Mouse (Mus musculus) intestine, postnatal 0 days (tissue): Measurements from ENCODE around the gene Pidd1. TPM values are rescaled to one million over a fixed set of nuclear protein-coding genes. Genes with fewer than 3 reads are reported as not detected.

Experiments
- ATAC-seq: fragments of 200-750 bp; cut with Nextera tagmentation; 2 replicates; pipeline ENCODE4 v1.8.0; 2017; ENCODE audit warnings: mild to moderate bottlenecking, moderate TSS enrichment, moderate library complexity
- H3K27ac ChIP-seq: fragments of 300-500 bp; sonication (generic); 2 replicates; pipeline ENCODE4 v1.5.1; 2014; ENCODE audit warnings: mild to moderate bottlenecking, low read depth, low read length, moderate library complexity
- H3K27me3 ChIP-seq: fragments of 300-500 bp; sonication (generic); replicated peaks from 2 replicates; pipeline ENCODE4 v1.6.1; 2014; ENCODE audit warnings: low read length, mixed read lengths; ENCODE audit not compliant: control insufficient read depth, insufficient read depth
- H3K36me3 ChIP-seq: fragments of 300-500 bp; sonication (generic); 2 replicates; pipeline ENCODE4 v1.6.1; 2014; ENCODE audit warnings: mild to moderate bottlenecking, moderate library complexity; ENCODE audit not compliant: control insufficient read depth, insufficient read depth
- H3K4me1 ChIP-seq: fragments of 300-500 bp; sonication (generic); replicated peaks from 2 replicates; pipeline ENCODE4 v1.6.1; 2014; ENCODE audit warnings: antibody characterized with exemption, low read length, mixed read lengths; ENCODE audit not compliant: control insufficient read depth, insufficient read depth
- H3K4me2 ChIP-seq: fragments of 300-500 bp; sonication (generic); replicated peaks from 2 replicates; pipeline ENCODE4 v1.6.1; 2014; ENCODE audit warnings: low read depth, mild to moderate bottlenecking, moderate library complexity
- H3K4me3 ChIP-seq: fragments of 300-500 bp; sonication (generic); 2 replicates; pipeline ENCODE4 v1.5.1; 2014; ENCODE audit warnings: low read depth, low read length
- H3K9ac ChIP-seq: fragments of 300-500 bp; sonication (generic); 2 replicates; pipeline ENCODE4 v1.6.1; 2014; ENCODE audit warnings: mild to moderate bottlenecking, low read depth, low read length
- H3K9me3 ChIP-seq: fragments of 300-500 bp; sonication (generic); 2 replicates; pipeline ENCODE4 v1.6.1; 2016; ENCODE audit warnings: mixed run types; ENCODE audit not compliant: control insufficient read depth
- CTCF ChIP-seq: sonication (generic); IDR thresholded peaks from 2 replicates; pipeline ENCODE4 v1.5.1; 2016; ENCODE audit warnings: low read depth, mild to moderate bottlenecking, control low read depth, antibody characterized with exemption, moderate library complexity
- WGBS: fragments of 180-500 bp; shearing (Covaris S2); extraction: QIAGEN DNeasy Blood & Tissue Kit; methylation state at CpG from one replicate; pipeline ENCODE4 v1.1.7; 2014; 5-methylcytosine and 5-hydroxymethylcytosine counted together
- polyA plus RNA-seq: library from polyadenylated mRNA; unstranded; fragments of >200 nt; fragmentation: Nextera tagmentation; extraction: Ambion mirVana; gene quantifications from 2 replicates; pipeline ENCODE4 v1.2.1, GENCODE M21; 2015

The Pidd1 gene
- 1.4 and 1.6 TPM in 2 replicates for polyA plus RNA-seq

DNA sequence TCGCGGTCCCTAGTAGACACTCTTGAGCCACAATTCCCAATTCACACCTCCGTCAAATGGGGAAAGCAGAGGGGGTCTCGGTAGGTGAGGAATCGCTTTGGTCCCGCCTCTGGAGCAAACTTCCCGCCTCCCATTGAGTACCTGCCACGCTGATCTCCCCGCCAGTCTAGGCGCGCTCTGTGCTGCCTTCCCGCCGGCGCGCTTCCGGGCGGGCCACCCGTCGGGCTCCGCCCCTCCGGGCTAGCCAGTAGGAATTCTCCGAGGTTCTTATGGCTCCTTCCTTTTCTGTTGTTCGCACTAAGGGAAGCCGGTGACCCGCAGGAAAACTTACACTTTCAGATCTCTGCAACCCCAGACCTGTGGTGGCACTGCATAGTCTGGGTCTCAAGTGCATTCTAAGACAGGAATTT, at the start of gene Pidd1:
TSS of gene Pidd1 (minus strand) at position 198 of the 410 bp plus-strand sequence.
- no peak for TF ChIP-seq CTCF
- Histone ChIP-seq H3K9ac (peak within 1 kb of the TSS; percentile 51), H3K27me3 (no peaks in the 10 kb centered on the region), H3K4me2 (peak within 1 kb of the TSS; percentile 81), H3K4me1 (peaks cover 8% of the 10 kb centered on the region), H3K9me3 (no peaks in the 10 kb centered on the region), H3K36me3 (peaks cover 21% of the 10 kb centered on the region), H3K4me3 (peak within 1 kb of the TSS; percentile 46), H3K27ac (0 out of 2 replicates have a peak within 1 kb of the TSS, but pooled peaks have one; percentile 46)
- ATAC-seq, result peak; percentile 52
- 0% methylated on average over 25 of the region's 25 CpGs for WGBS

GRCm38 (mm10) chr7:141492738-141493137, 48.9 kb upstream of the Pidd1 start:
- H3K36me3 ChIP-seq, result peaks cover 37% of the 10 kb centered on the region
- ATAC-seq, result no peak
- 88% methylated on average over 5 of the region's 5 CpGs for WGBS
- H3K9me3 ChIP-seq, result no peaks in the 10 kb centered on the region
- no peak for TF ChIP-seq CTCF
- H3K4me3 ChIP-seq, result no peak overlapping the region
- no peaks in the 10 kb centered on the region for H3K4me1 ChIP-seq
- H3K27me3 ChIP-seq, result no peaks in the 10 kb centered on the region
- H3K27ac ChIP-seq, result no peak overlapping the region
- H3K9ac ChIP-seq, result no peak overlapping the region
- no peak overlapping the region for H3K4me2 ChIP-seq

DNA sequence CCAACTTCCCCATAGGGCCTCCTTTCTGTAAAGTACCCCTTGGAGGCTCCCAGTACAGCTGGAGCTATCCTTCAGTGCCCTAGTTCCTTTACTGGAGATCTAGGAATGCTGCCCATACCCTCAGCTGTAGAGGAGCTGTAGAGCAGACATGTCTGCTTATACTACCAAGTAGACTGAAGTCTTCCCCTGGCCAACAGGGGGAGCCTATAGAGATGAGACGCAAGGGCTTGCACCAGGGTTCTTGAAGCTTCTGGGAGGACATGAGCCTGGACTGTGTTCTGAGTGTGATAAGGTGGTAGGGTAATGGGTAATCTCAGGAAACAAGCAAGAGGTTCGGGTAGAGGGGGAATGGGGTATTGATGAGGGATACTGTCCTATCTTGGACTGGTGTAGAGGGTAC, 47.3 kb upstream of the Pidd1 start:
- Histone ChIP-seq H3K9me3 (no peaks in the 10 kb centered on the region), H3K27ac (no peak overlapping the region), H3K36me3 (peaks cover 39% of the 10 kb centered on the region), H3K4me1 (no peaks in the 10 kb centered on the region), H3K27me3 (no peaks in the 10 kb centered on the region), H3K9ac (no peak overlapping the region), H3K4me3 (no peak overlapping the region), H3K4me2 (no peak overlapping the region)
- TF ChIP-seq CTCF, result peak; percentile 57
- WGBS, result 81% methylated on average over 2 of the region's 2 CpGs
- ATAC-seq, result no peak

- Histone ChIP-seq H3K27ac (no peak overlapping the region), H3K27me3 (peaks cover 12% of the 10 kb centered on the region; the same call in 1 of the 2 replicates), H3K9me3 (no peaks in the 10 kb centered on the region), H3K36me3 (peaks cover 17% of the 10 kb centered on the region; the same call in 1 of the 2 replicates), H3K4me3 (no peak overlapping the region), H3K4me2 (no peak overlapping the region), H3K4me1 (no peaks in the 10 kb centered on the region), H3K9ac (no peak overlapping the region)
- ATAC-seq, result no peak
- TF ChIP-seq CTCF, result no peak
- WGBS, result 81% methylated on average over 7 of the region's 7 CpGs
Observed at GRCm38 (mm10) chr7:141487141-141487540, 43.3 kb upstream of the Pidd1 start.

DNA sequence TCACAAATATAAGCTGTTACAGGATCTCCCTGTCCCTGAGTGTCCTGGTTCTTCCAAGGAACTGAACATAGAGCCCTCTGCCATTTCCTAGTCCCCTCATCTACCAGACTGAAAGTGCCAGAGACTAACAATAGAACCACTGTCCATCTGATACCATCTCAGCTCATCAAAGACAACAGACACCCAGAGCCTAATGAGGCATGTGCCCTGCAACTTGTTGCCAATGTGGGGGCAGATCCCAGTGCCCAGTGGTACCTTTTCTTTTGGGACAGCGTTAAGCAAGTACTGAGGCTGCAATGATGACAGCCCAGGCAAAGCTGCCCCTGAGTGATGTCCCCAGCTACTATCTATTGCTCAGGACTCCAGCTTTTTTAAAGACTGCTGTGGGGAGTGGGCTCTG, 42.4 kb upstream of the Pidd1 start:
- 94% methylated on average over 1 of the region's 1 CpGs for WGBS

DNA sequence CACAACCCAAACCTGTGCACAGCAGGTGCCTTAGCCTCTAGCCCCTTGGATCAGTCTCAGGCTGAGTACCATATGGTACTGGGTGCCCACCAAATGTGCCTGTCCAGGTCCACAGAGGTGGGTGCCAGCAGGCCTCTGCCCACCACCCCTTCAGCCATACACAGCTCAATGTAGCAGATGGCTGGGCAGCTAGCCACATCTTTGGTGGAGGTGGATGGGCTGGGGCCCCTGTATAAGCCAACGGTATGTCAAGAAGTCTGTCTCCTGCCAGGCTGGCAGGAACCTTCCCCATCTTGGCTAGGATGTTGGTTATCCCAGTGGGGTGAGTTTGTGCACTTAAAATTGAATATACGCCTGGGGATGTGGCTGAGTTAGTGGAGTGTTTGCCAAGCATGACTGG, 41.8 kb upstream of the Pidd1 start:
- TF ChIP-seq CTCF, result no peak
- Histone ChIP-seq H3K4me2 (no peak overlapping the region), H3K36me3 (peaks cover 3% of the 10 kb centered on the region; the same call in 1 of the 2 replicates), H3K9ac (no peak overlapping the region), H3K9me3 (no peaks in the 10 kb centered on the region), H3K27ac (no peak overlapping the region), H3K4me1 (no peaks in the 10 kb centered on the region; the same call in 1 of the 2 replicates), H3K4me3 (no peak overlapping the region), H3K27me3 (peaks cover 18% of the 10 kb centered on the region; the same call in 1 of the 2 replicates)
- WGBS, result 87% methylated on average over 2 of the region's 2 CpGs
- no peak for ATAC-seq

More for the DNA sequence above, 42.4 kb upstream of the Pidd1 start:
- Histone ChIP-seq H3K27ac (no peak overlapping the region), H3K9me3 (no peaks in the 10 kb centered on the region), H3K9ac (no peak overlapping the region), H3K4me2 (no peak overlapping the region), H3K36me3 (peaks cover 9% of the 10 kb centered on the region; the same call in 1 of the 2 replicates), H3K4me3 (no peak overlapping the region), H3K4me1 (no peaks in the 10 kb centered on the region; the same call in 1 of the 2 replicates), H3K27me3 (peaks cover 18% of the 10 kb centered on the region; the same call in 1 of the 2 replicates)
- TF ChIP-seq CTCF, result no peak
- ATAC-seq, result no peak
